Mouse (Mus musculus) heart, embryonic 14.5 days (tissue): ENCODE data around the gene Ranbp3l. TPM values are rescaled to one million over a fixed set of nuclear protein-coding genes. Genes with fewer than 3 reads are reported as not detected.
A peak's percentile ranks its signal among the peaks of the same experiment; 100 is the strongest.

Experiments used
- ATAC-seq: fragments of 200-750 bp; cut with Nextera tagmentation; 2 replicates; pipeline ENCODE4 v1.8.0; 2017; ENCODE audit warnings: low read depth, moderate TSS enrichment; ENCODE audit not compliant: insufficient number of reproducible peaks, insufficient read depth, low FRiP score
- H3K27ac ChIP-seq, 2 experiments: fragments of 200-500 bp in 1 of 2; fragments of 300-500 bp in 1 of 2; sonication (generic) in 1 of 2; replicated peaks in 1 of 2; 2 replicates each; pipeline ENCODE4 v1.5.1; 2012 to 2014; ENCODE audit warnings: low read depth in 2 of 2, low read length in 2 of 2, control low read depth in 1 of 2, mild to moderate bottlenecking in 1 of 2, mixed read lengths in 1 of 2; ENCODE audit not compliant: control insufficient read depth in 1 of 2, insufficient read depth in 1 of 2
- H3K27me3 ChIP-seq: fragments of 300-500 bp; sonication (generic); 2 replicates; pipeline ENCODE4 v1.6.1; 2014; ENCODE audit warnings: mild to moderate bottlenecking, low read length, control low read depth; ENCODE audit not compliant: control insufficient read depth, insufficient read depth
- H3K36me3 ChIP-seq: fragments of 300-500 bp; sonication (generic); 2 replicates; pipeline ENCODE4 v1.6.1; 2014; ENCODE audit warnings: mild to moderate bottlenecking, control low read depth, low read length, mixed read lengths; ENCODE audit not compliant: control insufficient read depth, insufficient read depth
- H3K4me1 ChIP-seq, 2 experiments: fragments of 200-500 bp in 1 of 2; fragments of 300-500 bp in 1 of 2; sonication (generic) in 1 of 2; 2 replicates each; pipeline ENCODE4 v1.6.1; 2012 to 2014; ENCODE audit warnings: low read length in 2 of 2, control low read depth in 1 of 2, mixed read lengths in 1 of 2; ENCODE audit not compliant: control insufficient read depth in 2 of 2, insufficient read depth in 2 of 2
- H3K4me2 ChIP-seq: fragments of 300-500 bp; sonication (generic); 2 replicates; pipeline ENCODE4 v1.6.1; 2014; ENCODE audit warnings: mild to moderate bottlenecking, low read length
- H3K4me3 ChIP-seq, 2 experiments: fragments of 200-500 bp in 1 of 2; fragments of 300-500 bp in 1 of 2; sonication (generic) in 1 of 2; 2 replicates each; pipeline ENCODE4 v1.5.1; 2012 to 2014; ENCODE audit warnings: low read length in 2 of 2, mild to moderate bottlenecking in 2 of 2, control low read depth in 1 of 2, low read depth in 1 of 2, moderate library complexity in 1 of 2; ENCODE audit not compliant: control insufficient read depth in 1 of 2, insufficient read depth in 1 of 2
- H3K9ac ChIP-seq: fragments of 300-500 bp; sonication (generic); 2 replicates; pipeline ENCODE4 v1.6.1; 2014; ENCODE audit warnings: mild to moderate bottlenecking, low read length
- H3K9me3 ChIP-seq: fragments of 300-500 bp; sonication (generic); 2 replicates; pipeline ENCODE4 v1.6.1; 2016; ENCODE audit warnings: low read length, control low read depth; ENCODE audit not compliant: control insufficient read depth
- WGBS: fragments of 180-500 bp; shearing (Covaris S2); extraction: QIAGEN DNeasy Blood & Tissue Kit; methylation state at CpG from one replicate; pipeline ENCODE4 v1.1.7; 2014; 5-methylcytosine and 5-hydroxymethylcytosine counted together
- polyA plus RNA-seq: library from polyadenylated mRNA; unstranded; fragments of >200 nt; fragmentation: Nextera tagmentation; extraction: Ambion mirVana; gene quantifications from 2 replicates; pipeline ENCODE4 v1.2.1, GENCODE M21; 2014

Ranbp3l gene
- polyA plus RNA-seq, 1 experiment from 2014 or later, result 0.24 TPM

DNA sequence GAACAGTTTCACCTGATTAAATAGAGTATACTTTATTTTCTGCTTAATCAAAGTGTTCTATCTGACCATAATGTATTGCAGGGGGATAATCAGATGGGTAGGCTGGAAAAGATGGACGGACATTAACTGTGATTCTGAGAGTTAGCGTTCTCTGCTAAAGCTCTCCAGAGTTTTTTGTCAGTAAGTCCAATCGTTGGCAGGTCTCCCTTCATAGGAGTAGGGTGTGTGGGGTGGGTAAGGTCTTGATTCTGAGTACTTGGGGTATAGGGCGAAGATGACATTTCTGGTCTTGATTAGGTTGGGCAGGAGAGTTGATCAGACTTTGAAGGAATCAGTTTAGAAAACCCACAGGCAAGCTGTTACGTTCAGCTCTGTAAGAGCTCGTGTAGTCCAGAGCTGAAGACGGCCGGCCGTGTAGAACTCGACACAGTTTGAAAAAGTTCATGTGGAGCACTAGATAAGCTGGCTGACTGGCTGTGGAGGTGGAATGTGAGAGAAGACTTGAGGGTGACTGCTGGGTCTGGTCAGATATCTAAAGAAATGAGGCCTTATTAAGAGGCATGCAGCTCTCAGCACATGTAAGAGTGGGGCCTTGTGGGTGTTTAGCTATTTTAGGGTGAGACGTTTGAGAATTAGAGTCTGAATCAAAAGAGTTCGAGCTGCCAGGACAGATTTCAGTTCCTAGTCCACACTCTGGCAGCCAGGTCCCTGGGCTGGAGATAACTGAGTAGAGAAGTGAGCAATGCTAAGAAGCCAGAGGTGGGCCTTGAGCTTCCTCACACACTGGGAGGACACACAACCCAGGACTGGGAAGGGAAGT lies 110.9 kb downstream of the Ranbp3l start:
- peak overlapping the region; percentile 47 for H3K9ac ChIP-seq
- H3K4me2 ChIP-seq, result peak overlapping the region; percentile 57
- H3K4me3 ChIP-seq, result peak overlapping the region in 1 of 2 experiments; percentile 13; a peak in 1 of 4 replicates
- H3K4me1 ChIP-seq, result peaks cover 46 to 78% of the 10 kb centered on the region in 2 experiments
- peak; percentile 58 for ATAC-seq
- peaks cover 4% of the 10 kb centered on the region; the same call in 1 of the 2 replicates for H3K36me3 ChIP-seq
- H3K27ac ChIP-seq, result peak overlapping the region; percentile 84 to 95
- no peaks in the 10 kb centered on the region for H3K27me3 ChIP-seq
- H3K9me3 ChIP-seq, result no peaks in the 10 kb centered on the region
- 17% methylated on average over 12 of the region's 12 CpGs for WGBS

DNA sequence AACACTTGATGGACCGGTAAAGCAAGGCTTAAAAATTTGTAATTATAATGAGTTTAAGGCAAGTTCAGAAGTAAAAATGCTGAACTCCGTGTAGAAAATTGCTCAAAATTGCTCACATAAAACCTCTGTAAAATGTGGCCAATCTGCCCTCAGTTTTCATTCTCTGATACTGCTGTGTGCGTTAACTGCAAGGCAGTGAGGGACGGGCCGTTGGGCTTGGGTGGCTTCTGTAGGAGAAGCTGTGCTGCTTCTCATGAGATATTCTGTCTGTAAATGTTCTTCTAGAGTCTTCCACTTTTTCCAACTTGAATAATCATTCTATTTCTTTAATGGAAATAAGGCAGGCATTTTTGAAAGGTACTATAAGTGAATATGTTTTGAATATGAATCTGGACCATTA lies 111.9 kb downstream of the Ranbp3l start:
- Histone ChIP-seq H3K4me2 (peak overlapping the region; percentile 57), H3K36me3 (peaks cover 10% of the 10 kb centered on the region), H3K27me3 (no peaks in the 10 kb centered on the region), H3K4me3 (no peak overlapping the region), H3K9ac (peak overlapping the region; percentile 42; the same call in 1 of the 2 replicates), H3K9me3 (no peaks in the 10 kb centered on the region), H3K4me1 (peaks cover 42 to 70% of the 10 kb centered on the region in 2 experiments), H3K27ac (peak overlapping the region; percentile 84 to 95)
- WGBS, result 38% methylated on average over 5 of the region's 5 CpGs
- ATAC-seq, result no peak

- H3K9me3 ChIP-seq, result no peaks in the 10 kb centered on the region
- peak overlapping the region; percentile 7; the same call in 1 of the 2 replicates for H3K4me2 ChIP-seq
- no peaks in the 10 kb centered on the region for H3K27me3 ChIP-seq
- peaks cover 11% of the 10 kb centered on the region for H3K36me3 ChIP-seq
- peak overlapping the region; percentile 14 to 69; a peak in 3 of 4 replicates for H3K27ac ChIP-seq
- no peak overlapping the region for H3K4me3 ChIP-seq
- no peak overlapping the region for H3K9ac ChIP-seq
- no peak for ATAC-seq
- H3K4me1 ChIP-seq, result peaks cover 38 to 64% of the 10 kb centered on the region in 2 experiments
- WGBS, result 22% methylated on average over 4 of the region's 4 CpGs
Observed at GRCm38 (mm10) chr15:9080206-9080605, 112.5 kb downstream of the Ranbp3l start.

DNA sequence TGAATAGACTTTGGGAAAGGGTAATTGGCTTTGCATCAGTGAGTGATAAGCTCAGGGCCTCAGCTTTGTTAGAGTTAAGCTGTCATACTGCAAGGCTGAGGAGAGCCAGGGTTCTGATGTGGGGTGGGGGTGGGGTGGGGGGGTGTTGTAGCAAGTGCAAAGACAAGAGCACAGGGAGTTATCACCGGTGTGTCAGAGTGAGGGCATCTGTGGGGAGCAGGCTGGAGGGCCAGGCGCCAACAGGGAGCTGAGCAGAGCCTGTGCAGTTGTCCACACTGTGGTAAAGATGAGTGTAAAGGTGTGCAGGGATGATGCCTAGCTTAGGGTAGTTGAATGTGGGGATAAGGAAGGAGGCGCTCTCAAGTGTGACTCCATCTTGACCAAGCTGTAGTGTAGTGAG lies 113.5 kb downstream of the Ranbp3l start:
- H3K4me1 ChIP-seq, result peaks cover 31 to 63% of the 10 kb centered on the region in 2 experiments
- no peak overlapping the region for H3K9ac ChIP-seq
- peaks cover 21% of the 10 kb centered on the region for H3K36me3 ChIP-seq
- no peak overlapping the region for H3K4me3 ChIP-seq
- ATAC-seq, result 0 out of 2 replicates have a peak, but pooled peaks have one; percentile 48
- no peaks in the 10 kb centered on the region for H3K27me3 ChIP-seq
- 30% methylated on average over 3 of the region's 3 CpGs for WGBS
- peak overlapping the region; percentile 20; the same call in 1 of the 2 replicates for H3K4me2 ChIP-seq
- no peaks in the 10 kb centered on the region for H3K9me3 ChIP-seq
- H3K27ac ChIP-seq, result peak overlapping the region; percentile 10 to 24

GRCm38 (mm10) chr15:9082753-9083152 lies 115.0 kb downstream of the Ranbp3l start:
- peaks cover 34 to 66% of the 10 kb centered on the region in 2 experiments for H3K4me1 ChIP-seq
- no peak for ATAC-seq

DNA sequence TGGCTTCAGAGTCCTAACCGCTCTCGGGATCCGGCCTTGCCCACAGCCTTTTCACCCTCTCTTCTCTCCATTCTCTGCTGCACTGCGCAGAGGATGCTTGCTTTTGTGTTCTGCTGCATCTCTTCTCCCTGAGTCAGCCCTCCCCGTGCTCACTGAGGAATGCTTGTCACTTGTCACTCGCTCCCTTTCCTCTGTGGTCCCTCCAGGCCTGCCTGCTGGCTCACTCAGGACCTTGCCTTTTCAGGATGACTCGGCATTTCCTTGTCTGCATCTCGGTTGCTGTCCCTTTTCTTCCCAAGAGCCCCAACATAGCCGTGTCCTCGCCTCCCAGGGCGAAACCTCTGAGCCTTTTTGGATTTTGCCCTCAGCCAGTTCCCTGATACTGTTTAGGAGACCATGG lies 119.1 kb downstream of the Ranbp3l start:
- peaks cover 20 to 34% of the 10 kb centered on the region in 2 experiments for H3K4me1 ChIP-seq
- H3K27me3 ChIP-seq, result no peaks in the 10 kb centered on the region
- H3K4me3 ChIP-seq, result no peak overlapping the region
- peaks cover 62% of the 10 kb centered on the region for H3K36me3 ChIP-seq
- no peak for ATAC-seq
- peak overlapping the region; percentile 32; the same call in 1 of the 2 replicates for H3K9ac ChIP-seq
- H3K27ac ChIP-seq, result peak overlapping the region; percentile 17 to 42; a peak in 1 of 4 replicates
- H3K9me3 ChIP-seq, result no peaks in the 10 kb centered on the region
- no peak overlapping the region for H3K4me2 ChIP-seq
- WGBS, result 33% methylated on average over 11 of the region's 11 CpGs

More at GRCm38 (mm10) chr15:9082753-9083152, 115.0 kb downstream of the Ranbp3l start:
- Histone ChIP-seq H3K27ac (no peak overlapping the region), H3K4me3 (no peak overlapping the region), H3K9me3 (no peaks in the 10 kb centered on the region), H3K9ac (no peak overlapping the region), H3K36me3 (peaks cover 30% of the 10 kb centered on the region), H3K4me2 (no peak overlapping the region), H3K27me3 (no peaks in the 10 kb centered on the region)
- 68% methylated on average over 9 of the region's 9 CpGs for WGBS

DNA sequence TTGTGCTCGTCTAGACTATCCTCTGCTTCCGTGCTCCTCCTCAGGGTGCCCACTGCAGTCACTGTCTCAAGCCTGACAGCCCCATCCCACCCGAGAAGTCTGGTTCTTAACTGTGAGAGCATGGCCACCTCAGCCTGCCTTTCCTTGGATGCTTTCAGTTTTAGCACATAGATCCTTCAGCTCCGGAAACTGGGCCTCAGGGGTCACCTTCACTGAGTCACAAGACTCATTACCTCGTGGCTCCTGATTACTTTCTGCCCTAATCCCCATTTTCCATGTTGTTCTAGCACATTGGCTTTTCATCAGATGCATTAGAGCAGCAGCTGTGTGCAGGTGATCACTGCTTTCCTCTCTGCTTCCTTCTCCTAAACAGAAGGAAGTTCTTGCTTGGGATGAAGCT lies 119.7 kb downstream of the Ranbp3l start:
- Histone ChIP-seq H3K36me3 (peaks cover 65% of the 10 kb centered on the region), H3K9me3 (no peaks in the 10 kb centered on the region), H3K27ac (peak overlapping the region in 1 of 2 experiments; percentile 6; a peak in 1 of 4 replicates)

More for the DNA sequence above, 119.7 kb downstream of the Ranbp3l start:
- no peak overlapping the region for H3K4me2 ChIP-seq
- H3K4me3 ChIP-seq, result no peak overlapping the region
- peaks cover 20 to 33% of the 10 kb centered on the region in 2 experiments for H3K4me1 ChIP-seq
- no peak for ATAC-seq
- no peak overlapping the region; the same call in 1 of the 2 replicates for H3K9ac ChIP-seq
- 65% methylated on average over 5 of the region's 5 CpGs for WGBS
- no peaks in the 10 kb centered on the region for H3K27me3 ChIP-seq
